Mouse (Mus musculus) kidney, embryonic 14.5 days (tissue): ENCODE data around the gene Glrx5. TPM values are rescaled to one million over a fixed set of nuclear protein-coding genes. Genes with fewer than 3 reads are reported as not detected.

ENCODE experiments used
- ATAC-seq: fragments of 200-750 bp; cut with Nextera tagmentation; 2 replicates; pipeline ENCODE4 v1.8.0; 2017; ENCODE audit warnings: moderate number of reproducible peaks, mild to moderate bottlenecking, moderate TSS enrichment, moderate library complexity; ENCODE audit not compliant: low FRiP score, low TSS enrichment
- H3K27ac ChIP-seq: fragments of 300-500 bp; sonication (generic); 2 replicates; pipeline ENCODE4 v1.5.1; 2014; ENCODE audit warnings: low read depth, mild to moderate bottlenecking, low read length, moderate library complexity, mixed read lengths
- H3K27me3 ChIP-seq: fragments of 300-500 bp; sonication (generic); 2 replicates; pipeline ENCODE4 v1.6.1; 2014; ENCODE audit warnings: mild to moderate bottlenecking, low read length; ENCODE audit not compliant: control insufficient read depth, insufficient read depth
- H3K36me3 ChIP-seq: fragments of 300-500 bp; sonication (generic); 2 replicates; pipeline ENCODE4 v1.6.1; 2014; ENCODE audit warnings: low read length, mixed read lengths; ENCODE audit not compliant: control insufficient read depth, insufficient read depth
- H3K4me1 ChIP-seq: fragments of 300-500 bp; sonication (generic); 2 replicates; pipeline ENCODE4 v1.6.1; 2014; ENCODE audit warnings: low read length, mixed read lengths; ENCODE audit not compliant: control insufficient read depth, insufficient read depth
- H3K4me2 ChIP-seq: fragments of 300-500 bp; sonication (generic); replicated peaks from 2 replicates; pipeline ENCODE4 v1.6.1; 2014; ENCODE audit warnings: low read depth, mild to moderate bottlenecking, low read length
- H3K4me3 ChIP-seq: fragments of 300-500 bp; sonication (generic); 2 replicates; pipeline ENCODE4 v1.5.1; 2014; ENCODE audit warnings: mild to moderate bottlenecking, low read length
- H3K9ac ChIP-seq: fragments of 300-500 bp; sonication (generic); 2 replicates; pipeline ENCODE4 v1.6.1; 2014; ENCODE audit warnings: low read depth, mild to moderate bottlenecking, low read length, moderate library complexity
- H3K9me3 ChIP-seq: fragments of 300-500 bp; sonication (generic); 2 replicates; pipeline ENCODE4 v1.6.1; 2016; ENCODE audit warnings: low read length; ENCODE audit not compliant: control insufficient read depth
- WGBS: fragments of 180-500 bp; shearing (Covaris S2); extraction: QIAGEN DNeasy Blood & Tissue Kit; methylation state at CpG from one replicate; pipeline ENCODE4 v1.1.7; 2014; 5-methylcytosine and 5-hydroxymethylcytosine counted together
- polyA plus RNA-seq: library from polyadenylated mRNA; unstranded; fragments of >200 nt; fragmentation: Nextera tagmentation; extraction: Ambion mirVana; gene quantifications from 2 replicates; pipeline ENCODE4 v1.2.1, GENCODE M21; 2014

Gene Glrx5
- 161 and 195 TPM in 2 replicates for polyA plus RNA-seq

- H3K4me1 ChIP-seq: peaks cover 15% of the 10 kb centered on the region
- WGBS: 1% methylated on average over 71 of the region's 72 CpGs
- H3K9me3 ChIP-seq: no peaks in the 10 kb centered on the region
- ATAC-seq: peak; percentile 99
- H3K36me3 ChIP-seq: peaks cover 15% of the 10 kb centered on the region; the same call in 1 of the 2 replicates
- H3K4me2 ChIP-seq: peak within 1 kb of the TSS; percentile 93
- H3K27ac ChIP-seq: peak within 1 kb of the TSS; percentile 39; the same call in 1 of the 2 replicates
- no peaks in the 10 kb centered on the region for H3K27me3 ChIP-seq
- H3K4me3 ChIP-seq: peak within 1 kb of the TSS; percentile 71
- peak within 1 kb of the TSS; percentile 85 for H3K9ac ChIP-seq
These were observed at the start of gene Glrx5 for GRCm38 (mm10) chr12:105032147-105032831. Gene Glrx5, plus strand, starts transcription at chr12:105032688.

- no peak overlapping the region for H3K4me2 ChIP-seq
- no peak overlapping the region for H3K4me3 ChIP-seq
- WGBS: 24% methylated on average over 7 of the region's 7 CpGs
- H3K4me1 ChIP-seq: peaks cover 11% of the 10 kb centered on the region; the same call in 1 of the 2 replicates
- H3K27me3 ChIP-seq: no peaks in the 10 kb centered on the region
- ATAC-seq: peak; percentile 50
- H3K27ac ChIP-seq: peak overlapping the region; percentile 55; the same call in 1 of the 2 replicates
- H3K36me3 ChIP-seq: no peaks in the 10 kb centered on the region
- no peak overlapping the region for H3K9ac ChIP-seq
- no peaks in the 10 kb centered on the region for H3K9me3 ChIP-seq
These were observed 49.0 kb upstream of the Glrx5 start for GRCm38 (mm10) chr12:104983476-104983875.

- H3K27me3 ChIP-seq: no peaks in the 10 kb centered on the region
- ATAC-seq: no peak
- H3K9ac ChIP-seq: no peak overlapping the region
- no peak overlapping the region for H3K4me2 ChIP-seq
- no peak overlapping the region for H3K4me3 ChIP-seq
- peaks cover 11% of the 10 kb centered on the region; the same call in 1 of the 2 replicates for H3K4me1 ChIP-seq
- no peaks in the 10 kb centered on the region for H3K9me3 ChIP-seq
- no peaks in the 10 kb centered on the region for H3K36me3 ChIP-seq
- 91% methylated on average over 5 of the region's 5 CpGs for WGBS
- H3K27ac ChIP-seq: no peak overlapping the region
These were observed 47.4 kb upstream of the Glrx5 start for GRCm38 (mm10) chr12:104985088-104985487.

GRCm38 (mm10) chr12:104986001-104986400 is 46.5 kb upstream of the Glrx5 start:
- ATAC-seq: no peak
- Histone ChIP-seq H3K27ac (no peak overlapping the region), H3K9me3 (no peaks in the 10 kb centered on the region), H3K4me1 (peaks cover 11% of the 10 kb centered on the region; the same call in 1 of the 2 replicates), H3K4me3 (no peak overlapping the region), H3K9ac (no peak overlapping the region), H3K27me3 (no peaks in the 10 kb centered on the region), H3K4me2 (no peak overlapping the region), H3K36me3 (no peaks in the 10 kb centered on the region)
- 85% methylated on average over 2 of the region's 2 CpGs for WGBS

GRCm38 (mm10) chr12:104986781-104987180 is 45.7 kb upstream of the Glrx5 start:
- Histone ChIP-seq H3K4me1 (peaks cover 11% of the 10 kb centered on the region; the same call in 1 of the 2 replicates), H3K9me3 (no peaks in the 10 kb centered on the region), H3K4me2 (no peak overlapping the region), H3K27ac (no peak overlapping the region), H3K9ac (no peak overlapping the region), H3K4me3 (no peak overlapping the region), H3K27me3 (no peaks in the 10 kb centered on the region), H3K36me3 (no peaks in the 10 kb centered on the region)
- 90% methylated on average over 9 of the region's 9 CpGs for whole genome bisulfite sequencing
- ATAC-seq: no peak

GRCm38 (mm10) chr12:104987936-104988335 is 44.6 kb upstream of the Glrx5 start:
- WGBS: 58% methylated on average over 7 of the region's 7 CpGs
- no peak overlapping the region for H3K9ac ChIP-seq
- no peak for ATAC-seq

GRCm38 (mm10) chr12:104990741-104991454 is 41.6 kb upstream of the Glrx5 start:
- H3K4me1 ChIP-seq: no peaks in the 10 kb centered on the region
- H3K9me3 ChIP-seq: no peaks in the 10 kb centered on the region
- no peak for ATAC-seq
- H3K4me3 ChIP-seq: no peak overlapping the region
- no peak overlapping the region for H3K4me2 ChIP-seq
- 83% methylated on average over 13 of the region's 13 CpGs for WGBS
- no peak overlapping the region for H3K27ac ChIP-seq
- no peak overlapping the region for H3K9ac ChIP-seq
- no peaks in the 10 kb centered on the region for H3K27me3 ChIP-seq
- H3K36me3 ChIP-seq: no peaks in the 10 kb centered on the region

More at GRCm38 (mm10) chr12:104987936-104988335, 44.6 kb upstream of the Glrx5 start:
- Histone ChIP-seq H3K4me1 (peaks cover 10% of the 10 kb centered on the region; the same call in 1 of the 2 replicates), H3K27ac (no peak overlapping the region), H3K9me3 (no peaks in the 10 kb centered on the region), H3K36me3 (no peaks in the 10 kb centered on the region), H3K27me3 (no peaks in the 10 kb centered on the region), H3K4me2 (no peak overlapping the region), H3K4me3 (no peak overlapping the region)

GRCm38 (mm10) chr12:104992123-104992741 is 40.3 kb upstream of the Glrx5 start:
- Histone ChIP-seq H3K9me3 (no peaks in the 10 kb centered on the region), H3K4me2 (no peak overlapping the region), H3K9ac (no peak overlapping the region), H3K36me3 (no peaks in the 10 kb centered on the region), H3K4me3 (no peak overlapping the region), H3K27ac (no peak overlapping the region), H3K4me1 (no peaks in the 10 kb centered on the region), H3K27me3 (no peaks in the 10 kb centered on the region)
- WGBS: 86% methylated on average over 10 of the region's 10 CpGs
- no peak for ATAC-seq
